Mouse (Mus musculus): ENCODE measurements around the gene Asb15. TPM values are rescaled to one million over a fixed set of nuclear protein-coding genes. Genes with fewer than 3 reads are reported as not detected.

Gene Asb15
- polyA plus RNA-seq, 1 experiment from 2014 or later: 0.23 TPM

DNA sequence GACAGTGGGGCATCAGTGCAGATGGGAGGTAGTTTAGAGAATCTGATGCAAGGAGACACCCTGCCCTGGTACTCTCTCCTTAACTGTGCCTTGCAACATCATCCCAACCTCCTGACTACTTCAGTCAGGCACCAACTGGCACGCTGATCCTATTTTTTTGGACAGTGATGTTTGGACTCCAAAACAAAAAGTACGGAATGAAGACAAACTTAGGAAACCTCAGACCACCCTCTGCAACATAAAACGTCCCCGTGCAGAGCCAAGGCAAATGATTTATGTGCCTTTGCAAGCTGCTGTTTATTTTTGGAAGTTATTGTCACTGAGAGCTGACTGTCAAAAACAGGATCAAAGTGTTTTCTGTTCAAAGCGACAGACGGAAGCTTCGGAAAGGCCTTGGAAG is 24.1 kb downstream of the Asb15 start:
- Histone ChIP-seq H3K4me3 (ENCODE audit: low read length) (no peak overlapping the region), H3K4me2 (replicated peaks; ENCODE audit: low read depth, low read length) (no peak overlapping the region), H3K4me1 (ENCODE audit: control insufficient read depth, insufficient read depth, low read length) (peaks cover 9% of the 10 kb centered on the region; the same call in 1 of the 2 replicates), H3K27me3 (ENCODE audit: control insufficient read depth, insufficient read depth, low read length) (no peaks in the 10 kb centered on the region), H3K27ac (ENCODE audit: low read depth, low read length) (no peak overlapping the region), H3K9ac (ENCODE audit: low read depth, low read length) (no peak overlapping the region), H3K9me3 (ENCODE audit: control insufficient read depth, low read length) (no peaks in the 10 kb centered on the region), H3K36me3 (ENCODE audit: control insufficient read depth, insufficient read depth, low read length) (no peaks in the 10 kb centered on the region)
- 21% methylated on average over 7 of the region's 7 CpGs for WGBS
- ATAC-seq (ENCODE audit: low FRiP score, low TSS enrichment): no peak

DNA sequence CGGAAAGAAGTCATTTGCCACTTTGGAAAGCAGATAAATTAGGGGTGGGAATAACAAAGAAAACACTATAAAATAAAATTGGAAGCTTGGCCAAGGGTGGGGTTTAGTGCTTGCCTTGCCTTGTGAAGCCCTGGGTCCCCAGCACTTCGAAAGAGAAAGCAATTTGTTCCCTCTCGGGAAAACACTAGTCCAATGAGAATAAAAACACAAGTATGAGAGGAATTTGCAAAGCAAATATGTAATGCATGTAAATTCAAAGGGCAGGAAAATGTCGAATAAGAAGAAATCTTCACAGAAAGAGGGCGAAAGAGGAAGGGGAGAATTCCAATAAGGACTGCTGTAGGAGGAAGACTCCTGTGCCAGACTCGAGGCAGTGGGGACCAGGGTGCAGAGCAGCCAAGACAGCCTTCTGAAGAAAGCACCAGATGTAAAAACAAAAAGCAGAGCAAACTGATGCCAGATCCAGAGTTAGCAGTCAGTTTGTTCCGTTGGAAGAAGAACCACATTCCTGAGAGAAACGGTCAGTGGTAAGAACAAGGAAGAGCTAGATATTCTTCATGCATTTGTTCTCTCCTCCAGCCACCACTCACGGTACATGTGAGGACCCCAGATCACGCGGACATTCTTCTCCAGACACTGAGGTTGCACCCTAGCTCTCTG is 26.6 kb downstream of the Asb15 start:
- no peak for ATAC-seq (ENCODE audit: low FRiP score, low TSS enrichment)
- H3K4me3 ChIP-seq (ENCODE audit: low read length): no peak overlapping the region
- no peaks in the 10 kb centered on the region for H3K36me3 ChIP-seq (ENCODE audit: control insufficient read depth, insufficient read depth, low read length)
- WGBS: 66% methylated on average over 11 of the region's 11 CpGs
- no peak overlapping the region for H3K27ac ChIP-seq (ENCODE audit: low read depth, low read length)
- H3K27me3 ChIP-seq (ENCODE audit: control insufficient read depth, insufficient read depth, low read length): no peaks in the 10 kb centered on the region
- no peak overlapping the region for H3K4me2 ChIP-seq (replicated peaks; ENCODE audit: low read depth, low read length)
- H3K4me1 ChIP-seq (ENCODE audit: control insufficient read depth, insufficient read depth, low read length): peaks cover 9% of the 10 kb centered on the region; the same call in 1 of the 2 replicates
- H3K9me3 ChIP-seq (ENCODE audit: control insufficient read depth, low read length): no peaks in the 10 kb centered on the region
- no peak overlapping the region for H3K9ac ChIP-seq (ENCODE audit: low read depth, low read length)

DNA sequence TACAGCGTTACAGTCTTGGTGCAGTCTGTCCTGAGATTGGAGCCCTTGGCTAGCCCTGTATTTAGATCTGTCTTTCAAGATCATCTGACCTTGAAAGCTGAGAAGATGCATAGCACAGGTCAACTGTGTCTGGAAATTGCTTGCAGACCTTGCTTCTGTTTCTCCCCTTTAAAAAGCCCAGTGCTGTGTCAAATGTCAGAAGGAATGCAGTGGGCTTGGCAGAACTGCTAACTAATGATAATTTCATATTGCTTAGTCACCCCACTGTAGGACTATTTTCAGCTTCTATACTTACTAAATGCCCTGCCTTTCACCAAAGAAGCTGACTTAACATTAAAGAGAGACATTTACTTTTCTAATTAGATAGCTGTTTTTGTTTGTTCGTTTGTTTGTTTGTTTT is 27.5 kb downstream of the Asb15 start:
- H3K4me1 ChIP-seq (ENCODE audit: control insufficient read depth, insufficient read depth, low read length): peaks cover 9% of the 10 kb centered on the region; the same call in 1 of the 2 replicates
- ATAC-seq (ENCODE audit: low FRiP score, low TSS enrichment): no peak
- H3K27me3 ChIP-seq (ENCODE audit: control insufficient read depth, insufficient read depth, low read length): no peaks in the 10 kb centered on the region
- 77% methylated on average over 2 of the region's 2 CpGs for WGBS
- H3K27ac ChIP-seq (ENCODE audit: low read depth, low read length): no peak overlapping the region
- no peak overlapping the region for H3K9ac ChIP-seq (ENCODE audit: low read depth, low read length)
- H3K4me2 ChIP-seq (replicated peaks; ENCODE audit: low read depth, low read length): no peak overlapping the region
- H3K4me3 ChIP-seq (ENCODE audit: low read length): no peak overlapping the region
- H3K36me3 ChIP-seq (ENCODE audit: control insufficient read depth, insufficient read depth, low read length): no peaks in the 10 kb centered on the region
- H3K9me3 ChIP-seq (ENCODE audit: control insufficient read depth, low read length): no peaks in the 10 kb centered on the region

DNA sequence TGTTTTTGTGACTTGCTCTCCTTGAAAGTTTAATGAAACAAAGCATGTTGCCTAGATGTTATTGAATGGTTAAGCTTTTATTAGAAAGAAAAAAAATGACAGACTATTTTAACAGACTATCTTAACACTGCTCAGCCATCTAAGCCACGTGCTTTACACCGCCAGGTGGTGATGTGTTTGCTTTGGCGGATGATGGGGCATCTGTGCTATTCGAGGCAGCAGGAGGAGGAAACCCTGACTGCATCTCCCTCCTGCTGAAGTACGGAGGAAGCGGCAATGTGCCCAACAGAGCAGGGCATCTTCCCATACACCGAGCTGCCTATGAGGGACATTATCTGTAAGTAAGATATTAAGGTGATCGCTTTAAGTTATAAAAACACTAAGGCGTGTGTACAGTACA is 36.1 kb downstream of the Asb15 start:
- 74% methylated on average over 9 of the region's 9 CpGs for WGBS
- no peak overlapping the region for H3K4me2 ChIP-seq (replicated peaks; ENCODE audit: low read depth, low read length)

DNA sequence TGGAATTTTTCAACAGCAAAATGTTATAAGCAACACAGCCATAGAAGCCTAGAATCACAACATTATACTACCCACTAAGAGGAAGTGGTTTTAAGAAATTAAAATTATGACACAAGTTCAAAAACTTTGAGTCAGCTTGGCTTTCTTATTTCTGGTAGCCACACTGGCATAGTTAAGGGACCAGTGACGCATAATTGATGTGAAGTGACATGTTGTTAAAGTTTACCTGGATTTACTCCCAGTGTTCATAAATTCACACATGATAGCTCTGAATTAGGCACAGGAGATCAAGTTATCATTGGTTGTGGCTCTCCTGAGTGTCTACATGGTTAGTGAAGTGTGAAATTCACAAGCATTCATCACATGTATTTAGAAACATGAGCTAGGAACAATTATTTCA is 36.9 kb downstream of the Asb15 start:
- Histone ChIP-seq H3K36me3 (ENCODE audit: control insufficient read depth, insufficient read depth, low read length) (no peaks in the 10 kb centered on the region), H3K4me3 (ENCODE audit: low read length) (no peak overlapping the region), H3K27me3 (ENCODE audit: control insufficient read depth, insufficient read depth, low read length) (no peaks in the 10 kb centered on the region), H3K9ac (ENCODE audit: low read depth, low read length) (no peak overlapping the region), H3K27ac (ENCODE audit: low read depth, low read length) (no peak overlapping the region), H3K4me2 (replicated peaks; ENCODE audit: low read depth, low read length) (no peak overlapping the region), H3K4me1 (ENCODE audit: control insufficient read depth, insufficient read depth, low read length) (no peaks in the 10 kb centered on the region), H3K9me3 (ENCODE audit: control insufficient read depth, low read length) (no peaks in the 10 kb centered on the region)
- no peak for ATAC-seq (ENCODE audit: low FRiP score, low TSS enrichment)
- WGBS: 86% methylated on average over 1 of the region's 1 CpGs

More for the DNA sequence above, 36.1 kb downstream of the Asb15 start:
- Histone ChIP-seq H3K36me3 (ENCODE audit: control insufficient read depth, insufficient read depth, low read length) (no peaks in the 10 kb centered on the region), H3K27ac (ENCODE audit: low read depth, low read length) (no peak overlapping the region), H3K4me3 (ENCODE audit: low read length) (no peak overlapping the region), H3K9ac (ENCODE audit: low read depth, low read length) (no peak overlapping the region), H3K27me3 (ENCODE audit: control insufficient read depth, insufficient read depth, low read length) (no peaks in the 10 kb centered on the region), H3K9me3 (ENCODE audit: control insufficient read depth, low read length) (no peaks in the 10 kb centered on the region), H3K4me1 (ENCODE audit: control insufficient read depth, insufficient read depth, low read length) (no peaks in the 10 kb centered on the region)
- ATAC-seq (ENCODE audit: low FRiP score, low TSS enrichment): no peak

DNA sequence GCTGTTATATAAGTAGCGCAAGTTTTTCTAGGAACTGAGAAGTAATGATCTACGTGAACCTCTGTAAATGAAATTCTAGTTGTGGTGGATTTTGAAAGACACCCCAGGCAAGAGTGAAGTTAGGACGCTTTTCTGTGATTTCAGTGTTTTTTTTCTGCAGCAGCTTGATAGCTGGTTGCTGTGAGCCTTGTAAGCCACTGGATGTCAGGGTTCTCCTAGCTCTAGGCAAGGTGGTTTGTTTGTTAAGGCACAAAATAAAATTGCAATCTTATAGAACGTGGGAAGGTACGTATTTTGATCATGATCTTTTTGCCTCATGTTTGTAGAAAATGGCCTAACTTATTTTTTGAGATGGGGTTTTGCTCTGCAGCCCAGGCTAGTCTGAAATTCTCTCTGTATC is 41.0 kb downstream of the Asb15 start:
- WGBS: 84% methylated on average over 5 of the region's 5 CpGs
- no peak for ATAC-seq (ENCODE audit: low FRiP score, low TSS enrichment)

DNA sequence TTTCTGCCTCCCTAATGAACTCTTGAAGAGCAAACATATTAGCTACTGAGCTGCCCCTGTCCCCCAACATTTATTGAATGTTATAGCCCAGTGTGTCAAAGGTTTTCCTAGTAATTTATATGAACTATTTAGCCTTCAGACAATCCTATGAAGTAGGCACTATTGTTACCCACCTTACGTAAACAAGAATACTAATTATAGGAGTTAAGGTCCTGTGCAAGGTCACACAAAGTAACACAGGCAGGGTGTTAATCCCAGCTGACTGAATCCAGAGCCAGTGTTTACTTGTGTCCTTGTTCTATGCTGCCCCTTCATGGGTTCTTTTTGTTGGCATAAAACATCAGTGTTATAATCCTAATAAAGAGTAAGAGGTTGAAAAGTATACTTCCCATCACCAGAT is 41.8 kb downstream of the Asb15 start:
- H3K9ac ChIP-seq (ENCODE audit: low read depth, low read length): no peak overlapping the region
- no peak overlapping the region for H3K27ac ChIP-seq (ENCODE audit: low read depth, low read length)
- WGBS: 89% methylated on average over 1 of the region's 1 CpGs
- no peaks in the 10 kb centered on the region for H3K27me3 ChIP-seq (ENCODE audit: control insufficient read depth, insufficient read depth, low read length)
- H3K9me3 ChIP-seq (ENCODE audit: control insufficient read depth, low read length): peaks cover 3% of the 10 kb centered on the region; the same call in 1 of the 2 replicates
- H3K4me2 ChIP-seq (replicated peaks; ENCODE audit: low read depth, low read length): no peak overlapping the region
- H3K36me3 ChIP-seq (ENCODE audit: control insufficient read depth, insufficient read depth, low read length): no peaks in the 10 kb centered on the region
- H3K4me1 ChIP-seq (ENCODE audit: control insufficient read depth, insufficient read depth, low read length): no peaks in the 10 kb centered on the region
- H3K4me3 ChIP-seq (ENCODE audit: low read length): no peak overlapping the region
- no peak for ATAC-seq (ENCODE audit: low FRiP score, low TSS enrichment)

More for the DNA sequence above, 41.0 kb downstream of the Asb15 start:
- Histone ChIP-seq H3K4me2 (replicated peaks; ENCODE audit: low read depth, low read length) (no peak overlapping the region), H3K9ac (ENCODE audit: low read depth, low read length) (no peak overlapping the region), H3K36me3 (ENCODE audit: control insufficient read depth, insufficient read depth, low read length) (no peaks in the 10 kb centered on the region), H3K27ac (ENCODE audit: low read depth, low read length) (no peak overlapping the region), H3K4me1 (ENCODE audit: control insufficient read depth, insufficient read depth, low read length) (no peaks in the 10 kb centered on the region), H3K4me3 (ENCODE audit: low read length) (no peak overlapping the region), H3K9me3 (ENCODE audit: control insufficient read depth, low read length) (no peaks in the 10 kb centered on the region), H3K27me3 (ENCODE audit: control insufficient read depth, insufficient read depth, low read length) (no peaks in the 10 kb centered on the region)

DNA sequence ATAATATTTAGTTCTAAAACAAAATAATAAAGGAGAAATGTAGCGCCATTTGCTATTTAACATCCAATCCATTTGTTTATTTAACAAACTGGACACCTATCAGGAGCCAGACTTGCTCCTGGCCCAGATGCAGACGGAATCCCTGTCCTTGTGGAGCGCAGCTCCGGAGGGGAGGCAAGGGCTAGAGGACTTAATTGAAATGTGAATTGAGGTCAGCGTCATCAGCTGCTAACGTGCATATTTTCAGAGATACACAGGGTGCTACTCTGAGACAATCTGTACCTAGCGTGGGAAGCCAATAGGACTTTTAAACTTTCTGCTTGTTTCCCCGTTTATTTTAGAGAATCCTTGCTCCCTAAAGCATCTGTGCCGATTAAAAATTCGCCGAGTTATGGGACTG is 42.3 kb downstream of the Asb15 start:
- Histone ChIP-seq H3K4me2 (replicated peaks; ENCODE audit: low read depth, low read length) (no peak overlapping the region), H3K27ac (ENCODE audit: low read depth, low read length) (no peak overlapping the region), H3K27me3 (ENCODE audit: control insufficient read depth, insufficient read depth, low read length) (no peaks in the 10 kb centered on the region), H3K4me3 (ENCODE audit: low read length) (no peak overlapping the region), H3K36me3 (ENCODE audit: control insufficient read depth, insufficient read depth, low read length) (no peaks in the 10 kb centered on the region), H3K9ac (ENCODE audit: low read depth, low read length) (no peak overlapping the region), H3K9me3 (ENCODE audit: control insufficient read depth, low read length) (peaks cover 3% of the 10 kb centered on the region; the same call in 1 of the 2 replicates), H3K4me1 (ENCODE audit: control insufficient read depth, insufficient read depth, low read length) (no peaks in the 10 kb centered on the region)
- 77% methylated on average over 11 of the region's 11 CpGs for WGBS
- no peak for ATAC-seq (ENCODE audit: low FRiP score, low TSS enrichment)

DNA sequence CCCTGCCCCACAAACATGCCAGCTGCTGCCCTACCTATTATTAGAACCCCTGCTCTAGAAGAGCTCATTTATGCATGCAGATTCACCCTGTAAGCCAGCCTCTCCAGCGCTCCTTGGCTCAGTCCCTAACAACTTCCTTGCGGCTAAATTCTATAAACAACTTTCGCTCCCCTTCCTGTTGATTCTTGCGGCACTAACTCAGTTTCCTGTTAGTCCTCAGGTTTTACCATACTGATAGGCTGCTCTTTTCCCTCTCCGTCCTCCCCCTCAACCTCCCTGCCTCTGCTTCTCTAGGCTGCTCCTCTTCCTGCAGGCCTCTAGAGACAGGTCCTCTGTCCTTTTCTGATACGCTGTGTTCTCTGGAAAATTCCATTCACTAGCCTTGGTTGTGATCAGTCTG is 43.2 kb downstream of the Asb15 start:
- H3K36me3 ChIP-seq (ENCODE audit: control insufficient read depth, insufficient read depth, low read length): no peaks in the 10 kb centered on the region
- WGBS: 75% methylated on average over 6 of the region's 6 CpGs
- ATAC-seq (ENCODE audit: low FRiP score, low TSS enrichment): no peak
- H3K4me1 ChIP-seq (ENCODE audit: control insufficient read depth, insufficient read depth, low read length): no peaks in the 10 kb centered on the region
- no peaks in the 10 kb centered on the region for H3K27me3 ChIP-seq (ENCODE audit: control insufficient read depth, insufficient read depth, low read length)
- H3K27ac ChIP-seq (ENCODE audit: low read depth, low read length): no peak overlapping the region
- H3K4me2 ChIP-seq (replicated peaks; ENCODE audit: low read depth, low read length): no peak overlapping the region
- H3K9ac ChIP-seq (ENCODE audit: low read depth, low read length): no peak overlapping the region
- H3K4me3 ChIP-seq (ENCODE audit: low read length): no peak overlapping the region
- H3K9me3 ChIP-seq (ENCODE audit: control insufficient read depth, low read length): peaks cover 3% of the 10 kb centered on the region; the same call in 1 of the 2 replicates

All from kidney, embryonic 14.5 days (tissue).